Mouse (Mus musculus): ENCODE results near the gene Btnl9. TPM values are rescaled to one million over a fixed set of nuclear protein-coding genes. Genes with fewer than 3 reads are reported as not detected.
"Not testable (repeated sequence)": the region's sequence is repeated elsewhere in the genome, so short reads cannot be mapped to it uniquely, and the experiment has no call there.

Btnl9 gene
- total RNA-seq, 2 experiments from 2014 or later, result 59.3 to 60.3 TPM

DNA sequence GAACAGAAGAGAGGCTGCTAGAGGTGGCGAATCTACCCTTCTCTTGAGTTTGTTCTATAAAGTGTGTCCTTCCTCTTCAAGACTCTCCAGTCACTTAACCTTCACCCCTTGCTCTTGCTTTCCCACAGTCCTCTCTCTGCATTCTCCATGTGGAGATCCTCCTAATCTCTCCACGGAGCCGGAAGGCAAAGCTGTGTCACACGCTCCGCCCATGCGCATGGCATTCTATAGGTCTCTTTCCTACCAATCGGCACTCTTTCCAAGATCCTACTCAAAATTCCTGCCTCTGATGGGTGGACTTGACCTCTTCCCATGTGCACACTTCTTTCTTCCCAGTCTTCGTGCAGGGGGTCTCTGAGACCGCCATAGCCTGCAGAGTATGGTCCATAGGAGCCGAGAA is 742 bp upstream of the Btnl9 start:
- intact Hi-C loops (cut with DNase I), result loop anchor here (2.0 to 5.0 kb wide), 3 partner anchors 75 to 350 kb away; partner anchors contain the start of gene Irgm1
- no peak for DNase-seq

DNA sequence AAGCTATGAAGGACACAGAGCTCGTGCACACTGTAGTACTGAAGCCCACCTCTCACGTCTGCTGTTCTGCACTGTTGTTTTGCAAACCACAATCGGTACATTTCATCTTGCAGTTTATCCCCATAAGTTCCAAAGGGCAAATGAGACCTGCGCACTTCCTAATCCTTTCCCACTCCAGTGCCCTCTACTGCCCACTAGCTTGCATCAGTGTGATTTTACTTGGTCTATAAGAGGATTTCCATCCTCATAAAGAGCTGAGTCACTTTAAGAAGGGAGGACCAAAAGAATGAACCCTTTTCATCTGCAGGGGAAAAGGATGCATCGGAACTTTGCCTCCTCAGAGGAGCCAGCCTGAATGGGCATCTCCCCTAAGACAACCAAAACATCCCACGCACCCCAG is 507 bp downstream of the Btnl9 start:
- no peak for DNase-seq
- intact Hi-C loops (cut with DNase I), result loop anchor here (2.0 to 5.0 kb wide), 3 partner anchors 74 to 351 kb away; partner anchors contain the start of gene Irgm1

DNA sequence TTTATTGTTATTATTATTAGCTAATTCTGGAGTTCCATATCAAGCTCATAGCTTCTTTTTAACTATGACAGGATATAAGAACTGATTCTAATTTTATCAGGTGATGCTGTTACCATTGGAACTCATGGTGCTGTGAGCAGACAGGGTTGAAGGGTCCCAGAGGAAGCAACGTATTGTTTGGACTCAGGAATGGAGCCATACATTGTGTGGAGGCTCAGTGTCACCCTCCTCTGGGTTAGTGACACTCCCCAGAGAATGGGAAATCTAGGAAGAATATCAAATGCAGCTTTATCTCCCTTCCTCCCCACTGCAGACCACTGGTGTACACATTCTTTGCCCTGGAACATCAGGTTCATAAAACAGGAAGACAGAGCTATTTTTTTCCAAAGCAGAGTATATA is 3.8 kb downstream of the Btnl9 start:
- peak in 1 of 2 experiments; percentile 16 for DNase-seq
- intact Hi-C loops (cut with DNase I), result no loop called here

DNA sequence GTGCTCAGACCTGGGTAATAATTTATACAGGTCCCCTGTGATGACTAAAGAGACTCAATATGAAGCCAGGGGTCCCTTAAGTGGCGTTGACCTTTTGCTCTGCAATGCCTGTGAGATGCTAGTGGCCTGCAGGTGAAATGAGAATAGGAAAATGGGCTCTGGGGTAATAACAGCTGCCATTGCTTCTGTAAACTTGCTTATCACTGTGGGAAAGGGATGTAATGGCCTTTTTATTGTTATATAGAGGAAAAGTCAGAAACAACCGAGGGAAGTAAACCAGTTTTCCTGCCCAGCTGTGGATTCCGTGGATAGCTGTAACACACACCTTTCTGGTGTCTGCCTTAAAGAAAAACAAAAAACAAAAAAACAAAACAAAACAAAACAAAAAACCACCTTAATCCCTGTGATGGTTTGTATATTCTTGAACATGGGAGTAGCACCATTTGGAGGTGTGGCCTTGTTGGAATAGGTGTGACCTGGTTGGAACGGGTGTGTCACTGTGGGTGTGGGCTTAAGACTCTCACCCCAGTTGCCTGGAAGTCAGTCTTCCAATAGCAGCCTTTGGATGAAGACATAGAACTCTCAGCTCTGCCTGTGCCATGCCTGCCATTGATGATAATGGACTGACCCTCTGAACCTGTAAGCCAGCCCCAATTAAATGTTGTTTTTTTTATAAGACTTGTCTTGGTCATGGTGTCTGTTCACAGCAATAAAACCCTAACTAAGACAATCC is 10.7 kb downstream of the Btnl9 start:
- DNase-seq; intact Hi-C loops (cut with DNase I): not testable (repeated sequence)

DNA sequence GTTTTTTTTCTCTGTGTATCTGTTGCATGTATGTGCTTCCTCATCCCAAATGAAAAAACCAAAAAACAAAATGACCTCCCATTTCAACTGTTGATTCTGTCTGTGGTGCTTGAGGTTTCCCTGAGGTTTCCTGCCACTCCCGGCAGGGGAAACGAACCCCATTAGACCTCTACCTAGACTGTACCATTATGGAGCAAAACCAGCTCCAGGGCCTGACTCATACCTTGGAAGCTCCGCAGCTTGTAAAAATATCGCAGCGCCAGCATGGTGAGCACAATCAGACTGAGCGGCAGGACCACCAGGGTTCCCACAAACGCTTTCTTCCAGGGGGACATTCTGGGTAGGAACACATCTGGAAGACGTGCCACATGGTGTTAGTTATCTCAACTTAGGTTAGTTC is 11.6 kb downstream of the Btnl9 start:
- no peak for DNase-seq
- intact Hi-C loops (cut with DNase I), result no loop called here

DNA sequence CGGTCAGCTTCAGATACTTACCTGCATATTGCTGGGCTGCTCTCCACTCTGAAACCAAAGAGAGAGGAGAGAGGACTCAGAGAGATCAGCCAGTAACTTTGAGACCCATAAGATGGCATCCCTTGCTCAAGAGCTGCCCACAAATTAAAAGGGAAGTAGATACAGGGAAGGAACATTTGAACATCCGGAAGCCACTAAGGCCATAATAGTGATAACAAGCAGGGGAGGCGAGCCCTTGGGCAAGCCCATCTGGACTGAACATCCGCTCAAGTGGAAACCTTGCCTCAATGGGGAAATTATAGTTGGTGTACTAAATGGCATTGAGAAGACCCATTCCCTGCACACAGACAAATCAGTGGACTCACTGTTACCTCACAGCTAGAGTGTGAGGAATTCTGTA is 16.4 kb downstream of the Btnl9 start:
- DNase-seq, result no peak
- intact Hi-C loops (cut with DNase I), result no loop called here

DNA sequence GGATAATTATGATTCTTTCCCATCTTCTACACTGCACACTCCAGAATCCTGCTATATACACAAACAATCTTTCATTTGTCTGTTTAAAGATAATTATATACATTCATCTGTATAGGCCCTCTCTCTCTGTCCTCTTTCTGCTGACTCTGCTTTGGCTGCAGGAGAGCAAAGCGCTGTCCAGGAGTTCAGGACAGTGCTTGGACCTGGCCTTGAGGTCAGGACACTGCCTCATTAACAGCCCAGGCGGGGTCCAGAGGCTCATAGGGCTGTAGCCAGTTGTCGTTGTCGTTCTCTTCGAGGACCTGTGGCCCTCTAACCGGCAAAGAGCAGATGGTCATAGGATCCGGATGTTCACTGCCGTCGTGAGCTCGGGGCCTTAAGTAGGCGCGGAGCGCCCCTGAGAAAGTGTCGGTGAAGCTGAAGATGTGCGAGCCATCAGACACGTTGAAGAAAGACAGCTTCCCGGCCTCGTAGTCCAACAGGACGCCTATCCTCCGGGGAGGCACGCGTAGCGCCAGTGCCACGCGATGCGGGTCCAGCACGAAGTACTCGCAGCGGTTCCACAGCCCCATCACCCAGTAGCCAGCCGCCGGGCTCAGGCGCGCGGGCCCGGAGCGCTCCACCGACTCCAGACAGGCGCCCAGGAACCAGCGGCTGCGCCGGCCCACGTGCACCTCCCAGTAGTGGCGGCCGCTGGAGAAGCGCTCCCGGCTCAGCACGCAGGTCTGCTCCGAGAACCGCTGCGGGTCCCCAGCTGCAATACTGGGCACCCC is 17.9 kb downstream of the Btnl9 start:
- intact Hi-C loops (cut with DNase I), result no loop called here
- DNase-seq, result no peak

DNA sequence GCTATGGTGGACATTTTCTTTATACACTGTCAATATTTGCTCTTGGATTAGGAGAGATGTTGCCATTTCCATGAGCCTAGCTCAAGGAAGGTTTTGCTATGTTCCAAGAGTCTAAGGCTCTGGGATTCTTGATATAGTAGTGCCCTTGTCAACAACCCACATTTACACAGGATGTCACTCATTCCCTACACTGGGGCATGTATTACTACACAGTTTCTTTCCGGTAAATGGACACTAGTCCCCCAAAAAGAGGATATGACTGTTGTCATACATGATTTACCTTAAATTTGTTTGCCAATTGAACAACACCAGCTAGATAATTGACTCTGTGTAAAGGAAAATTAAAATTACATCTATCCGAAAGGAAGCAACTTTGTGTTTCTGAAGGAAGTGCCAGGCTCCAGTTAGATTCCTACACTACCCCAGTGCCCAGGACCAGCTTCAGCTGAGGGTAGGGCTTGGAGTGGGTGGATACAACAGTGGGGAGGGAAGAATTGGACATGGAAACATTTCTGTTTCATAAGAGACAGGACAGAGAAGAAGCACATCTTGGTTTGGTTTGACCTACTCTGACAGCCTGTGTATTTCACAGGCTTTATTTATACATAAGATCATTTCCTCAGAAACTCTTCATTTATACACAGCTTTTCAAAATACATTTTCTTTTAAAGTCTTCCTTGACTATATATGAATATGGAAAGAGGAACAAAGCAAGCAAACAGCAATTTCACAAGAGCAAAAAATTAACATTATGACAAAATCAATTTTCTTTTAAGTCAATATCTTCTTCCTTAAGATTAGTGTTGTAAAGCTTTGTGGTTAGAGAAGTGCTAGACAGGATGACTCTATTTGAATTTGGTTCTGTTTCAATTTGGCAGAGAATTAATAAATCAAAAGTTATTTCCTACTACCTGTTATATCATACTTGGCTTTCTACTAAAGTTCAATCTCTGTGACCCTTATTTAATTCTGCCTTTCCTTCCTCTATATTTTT is 29.8 kb downstream of the Btnl9 start:
- intact Hi-C loops (cut with DNase I), result no loop called here
- DNase-seq, result no peak

DNA sequence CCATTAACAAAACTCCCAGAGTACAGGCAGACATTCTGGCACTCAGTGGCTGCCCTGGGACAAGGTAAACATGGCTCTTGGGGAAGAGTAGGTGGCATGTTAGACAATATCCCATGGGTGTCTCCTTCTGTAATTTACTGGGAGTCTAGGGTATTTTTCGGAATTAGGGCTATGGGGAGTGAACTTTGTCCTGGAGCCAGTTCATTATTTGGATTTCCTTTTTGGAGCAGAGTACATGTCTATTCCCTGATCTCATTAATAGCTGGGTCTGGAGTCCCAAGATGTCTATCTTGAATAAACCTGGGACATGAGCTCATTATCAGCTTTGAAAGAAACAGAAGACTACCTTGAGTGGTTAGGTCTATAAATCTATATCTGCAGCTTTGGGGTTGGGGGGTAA is 32.9 kb downstream of the Btnl9 start, which contains the start of gene Olfr1394:
Olfr1394 (plus strand) TSS at position 301 of the 400 bp plus-strand sequence.
- intact Hi-C loops (cut with DNase I), result no loop called here
- DNase-seq, result no peak

DNA sequence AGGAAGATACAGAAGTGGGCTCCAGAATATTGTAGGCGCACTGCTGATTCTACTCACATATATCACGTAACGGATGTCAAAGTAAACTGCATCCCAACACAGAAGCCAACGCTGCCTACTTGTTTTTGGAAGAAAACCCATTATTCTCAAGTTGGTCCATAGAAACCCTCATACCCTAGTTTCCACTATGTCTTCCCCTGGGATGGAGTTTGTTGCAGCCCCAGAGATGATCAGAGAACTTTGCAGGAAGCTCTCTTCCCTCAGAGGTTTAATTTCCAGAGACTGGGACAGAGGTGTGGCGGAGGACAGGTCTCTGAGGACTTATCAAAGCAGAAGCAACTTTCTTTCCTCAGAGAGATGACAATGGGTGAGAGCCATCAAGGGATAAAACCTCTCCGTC is 45.0 kb downstream of the Btnl9 start, which contains the start of gene Olfr1395:
Olfr1395 (plus strand) TSS at position 301 of the 400 bp plus-strand sequence.
- intact Hi-C loops (cut with DNase I), result no loop called here

DNA sequence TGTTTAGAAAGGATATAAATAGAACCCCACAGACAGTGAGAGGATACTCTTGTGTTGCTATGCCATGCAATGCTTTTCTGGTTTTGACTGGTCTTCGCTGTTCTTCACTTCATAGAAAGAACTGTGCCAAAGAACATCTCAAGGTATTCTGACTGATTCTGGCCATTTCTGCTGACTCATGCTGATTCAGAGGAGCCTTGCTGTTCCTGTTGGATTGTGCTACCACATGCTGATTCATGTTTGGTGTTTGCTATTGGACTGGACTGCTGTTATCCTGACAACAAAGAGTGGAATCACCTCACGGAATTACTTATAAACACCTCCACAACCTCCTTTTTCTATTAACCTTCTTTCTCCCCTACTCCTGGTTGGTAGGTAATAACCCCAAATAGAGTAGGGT is 62.8 kb downstream of the Btnl9 start:
- intact Hi-C loops (cut with DNase I), result no loop called here
- no peak for DNase-seq

More for the DNA sequence above, 45.0 kb downstream of the Btnl9 start, which contains the start of gene Olfr1395:
- no peak for DNase-seq

DNA sequence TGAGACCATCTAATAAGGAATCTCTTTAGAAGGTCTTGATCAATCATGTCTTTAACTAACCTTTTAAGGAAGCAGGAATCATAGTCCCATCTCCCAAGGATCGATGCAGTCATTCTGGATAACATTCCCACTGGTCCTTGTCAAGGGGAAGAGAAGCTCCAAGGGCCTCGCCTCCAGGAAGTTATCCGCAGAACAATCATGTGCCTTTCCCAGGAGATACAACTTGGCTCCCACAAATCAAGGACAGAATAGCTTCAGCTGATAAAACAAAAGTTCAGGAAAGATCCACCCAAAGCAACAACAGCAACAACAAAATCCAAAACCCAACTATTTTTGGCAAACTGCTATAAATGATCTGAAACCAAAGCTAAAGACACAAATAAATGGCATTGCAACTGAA is 67.3 kb downstream of the Btnl9 start:
- no peak for DNase-seq

More for the DNA sequence above, 67.3 kb downstream of the Btnl9 start:
- intact Hi-C loops (cut with DNase I), result no loop called here

Other genes starting within 250 kb of the Btnl9 start
- 1 to 10 TPM; 2.4 to 3.6 TPM for gene Psme2b, start 241.0 kb downstream of the Btnl9 start, total RNA-seq (2021)
- gene Olfr56, start 208.3 kb downstream of the Btnl9 start, total RNA-seq (2021), result under 1 TPM; 0.14 to 0.17 TPM
- gene 9930111J21Rik1, start 207.8 kb downstream of the Btnl9 start, total RNA-seq (2021), result 1 to 10 TPM; 3.4 to 4.7 TPM
- gene Gm12185, start 194.9 kb downstream of the Btnl9 start, total RNA-seq (2021), result under 1 TPM; 0.17 to 0.45 TPM
- under 1 TPM; 0.53 to 0.55 TPM for gene Tgtp1, start 193.0 kb downstream of the Btnl9 start, total RNA-seq (2021)
- 1 to 10 TPM; 6.8 to 7.3 TPM for gene 9930111J21Rik2, start 135.9 kb downstream of the Btnl9 start, total RNA-seq (2021)
- not detected for gene Tgtp2, start 123.0 kb downstream of the Btnl9 start, total RNA-seq (2021)
- 1 to 10 TPM; 1.7 to 2.2 TPM for gene Ifi47, start 110.6 kb downstream of the Btnl9 start, total RNA-seq (2021)
- 1 to 10 TPM; 1.1 to 1.5 TPM for gene Olfr1396, start 72.3 kb downstream of the Btnl9 start, total RNA-seq (2021)
- not detected for gene Olfr1395, start 44.9 kb downstream of the Btnl9 start, total RNA-seq (2021)
- not detected for gene Olfr1394, start 32.8 kb downstream of the Btnl9 start, total RNA-seq (2021)
- 10 to 100 TPM; 30.0 to 39.8 TPM for gene Zfp62, start 16.1 kb upstream of the Btnl9 start, total RNA-seq (2021)
- gene Mgat1, start 57.0 kb upstream of the Btnl9 start, total RNA-seq (2021), result 10 to 100 TPM; 84.4 to 86.9 TPM
- under 1 TPM; 0.17 to 0.35 TPM for gene Olfr1393, start 91.1 kb upstream of the Btnl9 start, total RNA-seq (2021)
- gene Olfr1392, start 98.1 kb upstream of the Btnl9 start, total RNA-seq (2021), result not detected
- gene Olfr10, start 117.6 kb upstream of the Btnl9 start, total RNA-seq (2021), result not detected
- not detected for gene Olfr1391, start 135.6 kb upstream of the Btnl9 start, total RNA-seq (2021)
- gene Olfr1390, start 148.0 kb upstream of the Btnl9 start, total RNA-seq (2021), result not detected
- not detected for gene Olfr1389, start 235.9 kb upstream of the Btnl9 start, total RNA-seq (2021)
- under 1 TPM; 0.10 to 0.14 TPM for gene Olfr1388, start 249.5 kb upstream of the Btnl9 start, total RNA-seq (2021)